Mouse (Mus musculus) liver, embryonic 14.5 days (tissue): Measurements from ENCODE around the gene Kcnk7. TPM values are rescaled to one million over a fixed set of nuclear protein-coding genes. Genes with fewer than 3 reads are reported as not detected.

Experiments used
- ATAC-seq: fragments of 200-750 bp; cut with Nextera tagmentation; 2 replicates; pipeline ENCODE4 v1.8.0; 2017; ENCODE audit warnings: moderate number of reproducible peaks, mild to moderate bottlenecking, moderate library complexity; ENCODE audit not compliant: insufficient read depth
- DNase-seq, 3 experiments: peaks; one replicate each; pipeline ENCODE4 v3.0.0-alpha.2; 2012 to 2013; ENCODE audit warnings: low read depth in 3 of 3, low spot score in 3 of 3
- H3K27ac ChIP-seq: fragments of 300-500 bp; sonication (generic); 2 replicates; pipeline ENCODE4 v1.5.1; 2014; ENCODE audit warnings: moderate library complexity, mild to moderate bottlenecking, control low read depth, inconsistent platforms
- H3K27me3 ChIP-seq: fragments of 300-500 bp; sonication (generic); 2 replicates; pipeline ENCODE4 v1.6.1; 2014; ENCODE audit warnings: mild to moderate bottlenecking, low read length, moderate library complexity; ENCODE audit not compliant: control insufficient read depth, insufficient read depth
- H3K36me3 ChIP-seq: fragments of 300-500 bp; sonication (generic); replicated peaks from 2 replicates; pipeline ENCODE4 v1.6.1; 2014; ENCODE audit warnings: low read depth; ENCODE audit not compliant: control insufficient read depth, insufficient read depth
- H3K4me1 ChIP-seq, 2 experiments: fragments of 200-500 bp in 1 of 2; fragments of 300-500 bp in 1 of 2; sonication (generic) in 1 of 2; replicated peaks; 2 replicates each; pipeline ENCODE4 v1.6.1; 2012 to 2014; ENCODE audit warnings: antibody characterized with exemption in 1 of 2, inconsistent platforms in 1 of 2, low read length in 1 of 2; ENCODE audit not compliant: control insufficient read depth in 2 of 2, insufficient read depth in 2 of 2
- H3K4me2 ChIP-seq: fragments of 300-500 bp; sonication (generic); 2 replicates; pipeline ENCODE4 v1.6.1; 2014; ENCODE audit warnings: low read depth, mild to moderate bottlenecking, control low read depth, moderate library complexity
- H3K4me3 ChIP-seq, 2 experiments: fragments of 200-500 bp in 1 of 2; fragments of 300-500 bp in 1 of 2; sonication (generic) in 1 of 2; 2 replicates each; pipeline ENCODE4 v1.5.1; 2012 to 2014; ENCODE audit warnings: low read depth in 2 of 2, low read length in 2 of 2, mild to moderate bottlenecking in 2 of 2, control low read depth in 1 of 2, inconsistent platforms in 1 of 2, moderate library complexity in 1 of 2; ENCODE audit not compliant: insufficient read depth in 1 of 2
- H3K9ac ChIP-seq: fragments of 300-500 bp; sonication (generic); replicated peaks from 2 replicates; pipeline ENCODE4 v1.6.1; 2014; ENCODE audit warnings: mild to moderate bottlenecking, control low read depth, moderate library complexity
- H3K9me3 ChIP-seq: fragments of 300-500 bp; sonication (generic); 2 replicates; pipeline ENCODE4 v1.6.1; 2016; ENCODE audit warnings: low read length, mixed read lengths; ENCODE audit not compliant: control insufficient read depth
- CTCF ChIP-seq: IDR thresholded peaks from 2 replicates; pipeline ENCODE4 v1.5.1; 2016; ENCODE audit warnings: antibody characterized with exemption, low read depth, control low read depth
- EP300 ChIP-seq: IDR thresholded peaks from 2 replicates; pipeline ENCODE4 v1.6.1; 2016; ENCODE audit warnings: antibody characterized with exemption, low read depth
- WGBS: fragments of 180-500 bp; shearing (Covaris S2); extraction: QIAGEN DNeasy Blood & Tissue Kit; methylation state at CpG from one replicate; pipeline ENCODE4 v1.1.7; 2014; ENCODE audit not compliant: insufficient replicate concordance; 5-methylcytosine and 5-hydroxymethylcytosine counted together
- polyA plus RNA-seq, 2 experiments: library from polyadenylated mRNA; depleted of rRNA in 1 of 2; stranded (reverse) in 1 of 2; unstranded in 1 of 2; fragments of >200 nt; fragmentation: Nextera tagmentation in 1 of 2; extraction: Ambion mirVana in 1 of 2; gene quantifications; 2 replicates each; pipeline versions ENCODE4 v1.2.1 to v1.2.3; 2012 to 2014

Kcnk7 gene
- polyA plus RNA-seq, 2 experiments, result 0.17 TPM; not detected in 1

GRCm38 (mm10) chr19:5739446-5739845 lies 35.3 kb downstream of the Kcnk7 start:
- no peak for TF ChIP-seq CTCF
- TF ChIP-seq EP300, result no peak
- Histone ChIP-seq H3K27me3 (peaks cover 61% of the 10 kb centered on the region), H3K9me3 (no peaks in the 10 kb centered on the region), H3K4me1 (no peaks in the 10 kb centered on the region), H3K4me3 (no peak overlapping the region), H3K36me3 (no peaks in the 10 kb centered on the region), H3K9ac (no peak overlapping the region), H3K4me2 (no peak overlapping the region), H3K27ac (no peak overlapping the region)
- 48% methylated on average over 2 of the region's 2 CpGs for WGBS
- no peak for DNase-seq
- no peak for ATAC-seq

DNA sequence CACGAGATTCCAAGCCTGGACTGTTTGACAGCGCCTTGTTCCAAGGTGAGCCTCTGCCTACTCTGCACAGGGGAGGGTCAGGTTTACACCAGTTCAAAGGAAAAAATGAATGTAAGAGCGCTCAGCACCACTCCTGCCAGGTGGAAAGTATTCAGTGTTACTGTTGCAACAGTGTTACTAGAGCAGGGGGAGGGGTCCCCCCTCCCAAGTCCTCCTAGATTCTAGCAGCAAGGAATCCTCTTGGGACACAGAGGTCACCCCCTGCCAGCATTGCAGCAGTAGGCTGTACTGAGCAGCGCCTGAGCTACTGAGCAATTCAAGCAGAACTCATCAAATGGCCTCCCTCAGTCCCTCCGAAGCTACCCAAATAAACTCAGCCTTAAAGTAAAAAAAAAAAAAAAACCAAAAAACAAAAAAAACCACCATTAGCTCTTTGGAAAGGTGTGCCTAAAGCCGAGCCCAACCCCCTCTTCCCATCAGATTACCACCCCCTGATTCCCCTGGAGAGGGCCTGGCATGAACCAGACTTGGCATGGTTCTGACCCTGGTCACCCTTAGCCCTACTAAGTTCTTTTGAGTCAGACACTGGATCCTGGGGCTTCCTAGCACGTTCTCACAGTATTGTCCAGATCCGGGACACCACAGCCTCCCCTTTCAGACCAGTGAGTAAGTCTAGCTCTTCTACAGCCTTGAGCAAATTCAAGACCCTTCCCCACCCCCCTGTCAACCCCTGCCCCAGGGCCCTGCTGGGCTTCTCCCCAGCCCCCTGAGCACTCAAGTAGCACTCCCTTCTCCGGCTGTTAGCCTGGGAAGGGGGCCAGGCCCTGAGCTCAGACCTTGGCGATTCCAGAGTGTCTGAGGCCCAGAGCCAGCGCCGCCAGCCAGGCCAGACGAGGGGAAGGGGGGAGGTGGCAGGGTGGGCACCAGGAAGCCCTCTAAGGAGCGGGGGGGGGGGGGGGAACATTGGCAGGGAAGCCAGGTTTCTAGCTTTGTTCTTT lies 36.5 kb downstream of the Kcnk7 start, which contains the start of gene Ltbp3:
TSS of gene Ltbp3 (plus strand) at position 585 of the 998 bp plus-strand sequence.
- peaks cover 67% of the 10 kb centered on the region for H3K27me3 ChIP-seq
- TF ChIP-seq EP300 (no peak), CTCF (no peak)
- H3K36me3 ChIP-seq, result no peaks in the 10 kb centered on the region
- H3K9me3 ChIP-seq, result no peaks in the 10 kb centered on the region
- H3K4me3 ChIP-seq, result peak within 1 kb of the TSS in 1 of 2 experiments; percentile 37; a peak in 2 of 4 replicates
- ATAC-seq, result no peak
- no peak within 1 kb of the TSS for H3K27ac ChIP-seq
- DNase-seq, result no peak
- H3K9ac ChIP-seq, result no peak within 1 kb of the TSS
- 48% methylated on average over 13 of the region's 14 CpGs for WGBS
- H3K4me2 ChIP-seq, result peak within 1 kb of the TSS; percentile 65
- no peaks in the 10 kb centered on the region for H3K4me1 ChIP-seq

DNA sequence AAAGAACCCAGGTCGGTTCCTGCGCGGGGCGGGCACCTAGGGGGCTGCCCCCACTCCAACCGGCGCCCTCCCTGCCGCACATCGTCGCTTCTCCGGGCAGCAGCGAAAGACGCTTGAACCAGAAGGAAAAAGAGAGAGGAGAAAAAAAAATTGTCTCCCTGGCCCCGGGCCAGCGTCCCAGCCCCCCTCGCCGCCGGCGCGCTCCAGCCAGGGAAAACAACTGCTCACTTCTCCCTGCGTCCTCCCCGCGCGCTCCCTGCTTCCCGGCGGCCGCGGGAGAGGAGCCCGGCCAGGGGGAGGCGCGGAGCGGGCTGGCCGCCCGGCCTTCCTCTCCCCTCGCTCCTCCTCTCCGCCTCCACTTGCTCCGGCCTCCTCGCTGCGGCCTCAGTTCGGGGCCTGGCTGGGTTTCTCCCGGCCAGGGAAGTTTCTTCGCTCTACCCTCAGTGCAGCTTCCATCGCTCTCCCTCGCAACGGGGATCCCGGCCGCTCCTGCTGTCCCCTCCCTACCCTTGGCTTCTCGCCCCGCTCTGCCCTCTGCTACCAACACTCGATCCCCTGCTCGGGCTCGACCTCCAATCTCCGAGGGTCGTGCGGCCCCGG lies 37.6 kb downstream of the Kcnk7 start:
- no peak for ATAC-seq
- H3K27me3 ChIP-seq, result peaks cover 79% of the 10 kb centered on the region

GRCm38 (mm10) chr19:5742241-5742641 lies 38.1 kb downstream of the Kcnk7 start:
- Histone ChIP-seq H3K9me3 (no peaks in the 10 kb centered on the region), H3K9ac (no peak overlapping the region), H3K4me1 (peaks cover 0 to 5% of the 10 kb centered on the region in 2 experiments; a peak in 2 of 4 replicates), H3K27ac (no peak overlapping the region), H3K4me3 (peak overlapping the region; percentile 30 to 37; a peak in 3 of 4 replicates), H3K36me3 (no peaks in the 10 kb centered on the region), H3K27me3 (peaks cover 82% of the 10 kb centered on the region), H3K4me2 (peak overlapping the region; percentile 65)
- TF ChIP-seq CTCF (no peak), EP300 (no peak)
- no peak for ATAC-seq
- DNase-seq, result no peak
- WGBS, result 10% methylated on average over 32 of the region's 32 CpGs

More for the DNA sequence above, 37.6 kb downstream of the Kcnk7 start:
- Histone ChIP-seq H3K4me2 (peak overlapping the region; percentile 65), H3K27ac (no peak overlapping the region), H3K4me3 (peak overlapping the region; percentile 13 to 37), H3K9ac (no peak overlapping the region), H3K4me1 (peaks cover 0 to 3% of the 10 kb centered on the region in 2 experiments; a peak in 2 of 4 replicates), H3K36me3 (no peaks in the 10 kb centered on the region), H3K9me3 (no peaks in the 10 kb centered on the region)
- DNase-seq, result no peak
- 1% methylated on average over 53 of the region's 55 CpGs for WGBS
- TF ChIP-seq EP300 (no peak), CTCF (no peak)

DNA sequence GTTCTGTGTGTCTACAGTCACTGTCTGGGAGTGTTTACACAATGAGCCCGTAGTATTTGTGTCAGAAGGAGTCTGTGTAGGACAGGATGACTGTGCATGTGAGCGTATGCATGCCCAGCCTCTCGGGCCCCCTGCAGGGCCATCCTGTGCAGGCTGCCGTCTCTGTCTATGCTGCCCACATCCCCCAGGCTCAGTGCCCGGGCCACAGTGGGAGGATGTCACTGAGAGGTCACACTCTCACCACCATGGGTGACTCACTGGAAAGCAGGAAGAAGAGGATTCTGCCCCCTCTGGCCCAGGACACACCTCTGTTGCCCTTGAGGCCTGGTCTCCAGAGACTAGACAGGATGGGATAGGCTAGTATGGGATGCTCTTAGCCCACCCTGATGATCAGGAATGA lies 39.4 kb downstream of the Kcnk7 start:
- Histone ChIP-seq H3K4me2 (no peak overlapping the region), H3K27me3 (peaks cover 86% of the 10 kb centered on the region), H3K4me3 (no peak overlapping the region), H3K4me1 (peaks cover 0 to 5% of the 10 kb centered on the region in 2 experiments; a peak in 2 of 4 replicates), H3K36me3 (no peaks in the 10 kb centered on the region), H3K9me3 (no peaks in the 10 kb centered on the region), H3K27ac (no peak overlapping the region), H3K9ac (no peak overlapping the region)
- WGBS, result 40% methylated on average over 5 of the region's 5 CpGs
- no peak for ATAC-seq
- TF ChIP-seq EP300, result no peak
- TF ChIP-seq CTCF, result peak; percentile 12; the same call in 1 of the 2 replicates
- DNase-seq, result no peak
